Mouse (Mus musculus) G1E-ER4 (cell line): ENCODE measurements around the gene Ier5. TPM values are rescaled to one million over a fixed set of nuclear protein-coding genes. Genes with fewer than 3 reads are reported as not detected.

ENCODE experiments used
- GATA1 ChIP-seq: IDR thresholded peaks from one replicate; pipeline ENCODE4 v1.8.0; 2012; ENCODE audit warnings: low read length, inconsistent platforms
- polyA plus RNA-seq: library from polyadenylated mRNA; stranded (reverse); fragments of >175 nt; gene quantifications from 2 replicates; pipeline ENCODE4 v1.2.3, GENCODE M21; 2012

Gene Ier5
- polyA plus RNA-seq, 1 experiment, result 15.5 TPM

DNA sequence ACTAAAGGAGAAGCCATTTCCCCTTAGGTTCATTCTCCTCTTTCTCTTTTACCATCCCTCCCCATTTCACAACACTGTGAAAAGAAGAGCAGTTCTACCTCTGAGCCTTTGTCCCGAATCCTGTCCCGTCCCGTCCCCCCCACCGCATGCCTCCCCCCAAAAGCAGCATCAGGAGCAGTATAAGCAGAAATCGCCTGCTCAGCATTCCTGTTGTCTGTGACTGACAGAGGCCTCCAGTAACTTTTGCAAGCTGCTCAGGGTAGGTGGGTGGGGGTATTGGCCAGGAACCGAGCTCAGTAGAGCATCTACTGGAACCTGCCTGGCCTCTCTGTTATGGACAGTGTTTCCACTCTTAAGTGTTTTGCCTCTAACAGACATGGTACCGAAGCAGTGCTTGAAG lies 26.3 kb downstream of the Ier5 start:
- no peak for TF ChIP-seq GATA1

DNA sequence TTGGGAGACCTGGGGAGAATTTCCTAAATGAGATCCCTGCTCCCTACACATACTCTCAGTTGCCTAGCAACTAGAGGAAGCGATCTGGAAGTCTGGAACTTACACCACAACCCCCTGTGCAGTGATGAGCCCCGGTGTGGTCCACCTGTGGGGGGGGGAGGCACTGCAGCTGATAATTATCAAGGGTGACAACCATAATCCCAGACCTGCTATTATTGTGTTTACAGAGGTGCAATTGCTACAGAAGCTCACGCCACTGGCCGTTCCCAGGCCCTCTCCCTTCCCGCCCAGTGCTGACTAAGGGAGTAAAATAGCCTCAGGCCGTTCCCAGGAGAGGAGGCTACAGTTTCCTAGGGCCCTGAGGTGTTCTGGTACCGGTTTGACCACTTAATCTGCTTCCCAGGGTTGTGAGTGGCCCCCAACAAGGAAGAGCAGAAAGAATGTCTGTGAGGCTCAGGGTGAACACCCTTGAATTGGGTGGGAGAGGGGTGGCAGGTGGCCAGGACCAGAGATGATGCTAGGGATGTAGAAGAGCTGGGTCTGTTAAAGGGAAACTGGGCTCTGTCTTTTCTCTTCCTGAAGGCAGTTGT lies 28.1 kb downstream of the Ier5 start:
- TF ChIP-seq GATA1, result no peak

DNA sequence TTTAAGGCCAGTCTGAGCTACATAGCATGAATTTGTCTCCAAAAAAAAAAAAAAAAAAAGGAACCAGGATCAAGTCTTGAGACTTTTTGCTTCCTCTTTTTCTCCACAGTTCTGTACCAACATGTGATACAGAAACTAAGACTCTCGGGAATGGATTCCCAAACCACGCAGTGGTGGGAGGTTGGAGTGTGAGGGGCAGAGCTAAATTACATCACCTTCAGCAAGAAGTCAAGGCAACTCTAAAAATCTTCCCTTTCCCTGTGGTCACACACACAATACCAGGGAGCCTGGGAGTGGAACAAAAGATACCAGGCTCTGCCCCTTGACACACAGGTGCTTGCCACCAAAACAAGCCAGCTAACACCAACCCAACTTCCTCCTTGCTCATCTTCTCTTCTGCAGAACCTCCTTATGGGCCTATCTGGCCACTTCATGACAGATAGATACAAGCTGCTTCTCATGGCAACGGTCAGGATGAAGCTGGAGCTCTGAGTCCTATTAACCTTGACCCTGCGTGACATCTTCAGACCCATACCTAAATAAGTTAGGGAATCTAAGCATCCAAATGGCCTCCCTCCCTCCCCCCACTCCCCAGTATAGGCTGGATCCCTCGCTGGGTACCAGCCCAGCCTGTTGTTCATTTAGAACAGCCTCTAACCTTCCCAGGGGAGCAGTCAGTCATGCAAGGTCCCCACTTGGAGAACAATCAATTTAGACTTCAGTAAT lies 28.7 kb downstream of the Ier5 start:
- TF ChIP-seq GATA1, result no peak

DNA sequence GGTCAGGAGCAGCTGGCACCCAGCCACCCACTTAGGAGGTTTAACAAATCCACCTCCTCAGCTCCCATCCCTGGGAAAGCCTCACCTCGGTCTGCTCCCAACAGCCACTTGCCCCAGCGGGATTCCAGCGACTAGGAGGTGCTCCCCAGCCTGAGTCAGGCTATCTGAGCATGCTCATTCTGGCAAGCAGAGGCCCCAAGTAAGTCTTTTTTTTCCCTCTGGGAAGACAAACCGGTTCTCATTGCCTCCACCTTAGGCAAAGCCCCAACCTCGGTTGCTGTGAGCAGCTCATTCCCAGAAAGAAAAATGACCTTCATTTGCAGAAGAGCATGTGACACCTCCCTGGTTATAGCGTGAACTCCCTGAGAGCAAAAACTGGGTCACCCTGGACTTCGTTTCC lies 29.7 kb downstream of the Ier5 start:
- no peak for TF ChIP-seq GATA1

DNA sequence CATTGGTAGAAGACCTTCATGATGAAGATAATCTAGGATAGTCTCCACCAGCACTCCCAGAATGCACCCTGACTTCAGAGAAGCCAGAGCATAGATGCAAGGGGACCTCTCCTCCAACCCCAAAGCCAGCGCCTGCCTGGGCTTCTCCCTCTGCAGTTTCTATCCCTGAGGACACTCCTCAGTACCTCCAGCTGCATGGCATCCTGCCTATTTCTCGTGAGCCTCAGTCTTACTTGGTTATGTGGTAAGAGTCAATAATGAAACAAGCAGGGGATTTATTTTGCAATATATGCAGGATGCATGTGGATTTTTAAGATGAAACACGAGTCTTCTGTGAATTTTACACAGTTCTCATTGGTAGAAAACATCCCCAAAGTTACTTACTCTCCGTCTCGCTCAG lies 33.2 kb downstream of the Ier5 start:
- TF ChIP-seq GATA1, result no peak

DNA sequence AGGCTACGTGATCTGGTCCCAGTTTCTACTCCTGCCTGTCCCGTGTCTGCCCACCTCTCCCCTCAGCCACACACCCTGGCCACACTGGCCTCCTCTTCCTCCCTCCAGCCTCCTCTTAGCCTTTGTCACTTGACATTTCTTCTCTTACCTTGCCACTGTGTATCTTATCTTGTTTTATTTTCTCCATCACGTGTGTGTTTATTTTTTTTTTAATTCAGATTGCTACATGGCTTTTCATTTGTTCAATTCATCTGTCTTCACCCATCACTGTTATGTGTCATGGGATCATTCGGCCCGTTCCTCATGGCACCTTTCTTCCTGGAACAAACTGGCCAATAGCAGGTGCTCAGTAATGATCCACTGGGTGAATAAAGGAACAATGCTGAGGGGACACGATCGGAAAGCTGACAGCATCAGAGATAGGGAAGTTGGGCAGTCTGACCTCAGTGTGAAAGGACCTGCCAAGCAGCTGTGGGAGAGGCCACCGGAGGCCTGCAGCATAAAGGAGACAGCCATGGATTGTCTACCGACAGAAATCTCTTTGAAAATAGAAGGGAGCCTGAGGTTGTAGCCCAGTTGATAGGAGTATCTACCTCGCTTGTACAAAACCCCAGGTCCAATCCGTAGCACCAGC lies 34.3 kb downstream of the Ier5 start:
- no peak for TF ChIP-seq GATA1

DNA sequence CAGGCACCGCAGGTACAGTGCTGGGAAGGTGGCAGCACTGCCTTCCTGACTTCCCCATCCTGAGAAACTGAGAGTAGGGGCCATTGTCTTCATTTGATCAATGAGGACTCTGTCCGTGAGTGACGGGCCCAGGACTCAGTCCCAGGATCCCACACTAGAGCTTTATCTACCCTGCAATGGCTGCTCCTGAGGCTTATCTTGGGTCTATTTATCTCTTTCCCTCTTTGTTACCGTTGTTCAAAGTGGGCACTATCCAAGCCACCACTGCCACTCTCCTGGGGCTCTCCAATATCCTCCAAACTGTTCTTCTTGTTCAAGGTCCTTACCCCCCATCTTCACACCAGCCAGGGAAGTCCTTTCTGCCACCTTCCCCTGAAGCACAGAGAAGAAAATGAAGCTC lies 34.8 kb downstream of the Ier5 start:
- no peak for TF ChIP-seq GATA1

DNA sequence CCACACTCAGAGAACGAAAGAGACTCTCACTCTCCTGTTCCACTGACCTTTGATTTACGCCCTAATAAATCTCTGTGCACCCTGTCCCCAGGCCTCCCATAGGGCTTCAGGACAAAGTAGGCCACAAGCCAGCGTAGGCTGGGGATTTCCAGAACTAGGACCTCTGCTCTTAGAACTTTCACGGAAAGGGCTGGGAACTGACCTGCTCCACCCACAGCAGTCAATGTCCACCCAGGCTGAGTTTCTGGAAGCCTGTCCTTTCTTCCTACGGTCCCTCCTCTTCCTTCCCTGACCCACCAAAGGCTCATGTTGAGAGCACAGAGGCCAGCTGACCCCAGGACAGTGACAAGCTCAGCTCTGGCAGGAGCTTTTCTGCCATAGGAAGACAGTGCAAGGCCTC lies 35.3 kb downstream of the Ier5 start:
- TF ChIP-seq GATA1, result no peak

DNA sequence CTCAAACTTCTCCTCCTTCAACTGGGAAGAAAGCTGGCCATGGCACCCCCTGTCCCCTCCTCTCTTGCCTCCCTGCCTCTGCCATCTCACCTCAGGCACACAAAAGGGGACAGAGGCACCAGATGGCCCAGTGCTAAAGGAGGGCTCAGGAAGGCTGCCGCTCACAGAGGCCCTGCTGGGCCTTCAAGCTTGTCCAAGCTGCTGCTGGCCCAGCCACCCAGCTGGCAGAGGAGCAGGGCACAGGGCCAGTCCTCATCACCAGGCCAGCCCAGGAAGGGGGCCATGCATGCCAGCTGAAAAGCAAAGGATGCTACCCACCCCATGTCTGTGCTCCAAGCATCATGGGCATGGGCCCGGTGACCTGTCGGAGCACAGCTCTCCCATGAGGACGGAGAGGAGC lies 36.5 kb downstream of the Ier5 start:
- TF ChIP-seq GATA1, result no peak

DNA sequence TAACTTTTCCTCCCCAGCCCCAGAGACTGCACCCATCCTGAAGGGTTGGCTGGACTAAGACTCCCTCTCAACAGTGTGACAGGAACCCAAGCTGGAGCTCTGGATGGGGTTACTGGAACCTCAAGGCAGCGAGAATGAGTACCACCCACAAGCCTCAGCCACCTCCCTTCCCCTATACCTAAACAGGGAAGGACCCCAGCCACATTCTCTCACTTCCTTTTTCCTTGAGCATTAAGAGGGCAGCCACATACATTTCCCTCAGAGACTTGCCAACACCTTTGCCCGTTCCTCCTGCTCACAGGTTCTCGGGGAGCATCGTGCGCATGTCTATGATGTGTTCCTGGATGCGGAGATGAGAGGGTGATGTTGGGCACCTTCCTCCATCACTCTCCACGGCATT lies 37.4 kb downstream of the Ier5 start:
- TF ChIP-seq GATA1, result no peak

DNA sequence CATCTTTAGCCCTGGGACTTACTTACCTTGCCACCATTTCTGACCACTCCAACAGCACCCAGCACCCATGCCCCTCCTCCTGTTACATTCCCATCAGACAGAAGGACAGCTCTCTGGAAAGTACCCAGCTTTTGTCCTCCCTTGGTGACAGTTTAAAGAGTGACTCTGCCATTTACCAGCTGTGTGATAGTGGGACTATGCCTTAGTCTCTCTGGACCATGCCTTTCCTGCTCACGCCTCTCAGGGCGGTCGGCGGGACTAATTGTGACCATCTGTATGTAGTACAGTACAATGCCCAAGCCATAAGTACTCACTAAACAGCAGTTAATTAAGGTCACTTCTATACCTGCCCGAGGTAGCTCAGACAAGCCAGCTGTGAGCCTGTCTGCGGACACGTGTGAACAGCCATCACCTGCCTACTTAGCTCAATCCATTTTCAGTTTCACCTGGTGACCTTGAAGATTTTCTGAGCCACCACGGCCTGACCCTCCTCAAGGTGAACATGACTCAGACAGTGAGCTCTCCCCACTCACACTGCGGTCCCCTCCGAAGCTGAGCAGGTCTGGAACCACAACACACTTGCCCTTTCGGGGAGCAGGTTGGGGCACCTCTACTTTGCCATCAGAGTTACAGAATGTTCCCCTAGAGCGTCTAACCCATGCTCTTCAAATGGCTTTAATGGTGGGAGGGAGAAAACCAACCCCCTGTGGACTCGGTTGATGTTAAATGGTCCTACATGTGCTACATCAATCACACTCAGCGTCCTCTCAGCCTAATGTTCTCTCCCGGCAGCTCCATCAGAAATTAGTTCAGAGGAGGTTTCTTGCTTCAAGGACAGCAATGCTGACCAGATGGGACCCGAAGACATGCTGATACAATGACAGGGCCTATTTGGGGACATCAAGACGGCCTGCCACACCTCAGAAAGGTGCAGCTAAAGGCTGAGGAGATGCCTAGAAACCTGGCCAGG lies 38.3 kb downstream of the Ier5 start:
- TF ChIP-seq GATA1, result no peak

DNA sequence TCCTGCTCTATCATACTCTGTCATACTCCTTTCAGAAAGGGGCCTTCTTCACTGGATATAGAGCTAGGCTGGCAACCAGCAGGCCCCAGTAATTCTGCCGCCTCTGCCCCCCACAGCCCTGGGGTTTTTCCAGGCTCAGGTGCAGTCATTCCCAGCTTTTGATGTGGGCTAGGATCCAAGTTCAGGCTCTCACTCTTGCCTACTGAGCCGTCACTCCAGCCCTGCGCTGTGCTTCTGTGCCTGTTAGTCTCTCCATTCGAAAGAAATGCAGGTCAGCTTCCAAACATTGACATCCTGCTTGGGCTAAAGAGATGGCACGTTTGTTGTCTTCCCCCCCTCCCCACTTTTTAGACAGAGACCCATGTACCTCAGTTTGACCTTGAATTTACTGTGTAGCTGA lies 39.2 kb downstream of the Ier5 start:
- no peak for TF ChIP-seq GATA1

DNA sequence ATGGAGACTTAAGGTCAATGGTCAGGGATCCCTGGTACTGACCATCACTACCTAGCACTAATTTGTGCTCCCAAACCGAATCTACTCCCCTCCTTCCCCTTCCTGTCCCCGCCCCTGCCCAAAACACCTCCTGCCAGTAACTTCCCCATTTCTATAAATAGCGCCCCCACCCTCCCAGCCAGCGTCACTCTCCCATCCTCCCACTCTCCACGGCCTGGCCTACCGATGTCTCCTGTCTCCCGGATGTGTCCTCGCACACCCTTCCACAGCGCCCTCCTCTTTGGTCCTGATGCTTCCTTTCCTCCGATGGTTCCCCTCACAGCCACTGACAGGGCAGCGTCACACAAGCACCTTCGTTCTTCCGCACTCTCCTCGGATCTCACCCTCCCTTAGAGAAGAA lies 39.9 kb downstream of the Ier5 start:
- TF ChIP-seq GATA1, result no peak

DNA sequence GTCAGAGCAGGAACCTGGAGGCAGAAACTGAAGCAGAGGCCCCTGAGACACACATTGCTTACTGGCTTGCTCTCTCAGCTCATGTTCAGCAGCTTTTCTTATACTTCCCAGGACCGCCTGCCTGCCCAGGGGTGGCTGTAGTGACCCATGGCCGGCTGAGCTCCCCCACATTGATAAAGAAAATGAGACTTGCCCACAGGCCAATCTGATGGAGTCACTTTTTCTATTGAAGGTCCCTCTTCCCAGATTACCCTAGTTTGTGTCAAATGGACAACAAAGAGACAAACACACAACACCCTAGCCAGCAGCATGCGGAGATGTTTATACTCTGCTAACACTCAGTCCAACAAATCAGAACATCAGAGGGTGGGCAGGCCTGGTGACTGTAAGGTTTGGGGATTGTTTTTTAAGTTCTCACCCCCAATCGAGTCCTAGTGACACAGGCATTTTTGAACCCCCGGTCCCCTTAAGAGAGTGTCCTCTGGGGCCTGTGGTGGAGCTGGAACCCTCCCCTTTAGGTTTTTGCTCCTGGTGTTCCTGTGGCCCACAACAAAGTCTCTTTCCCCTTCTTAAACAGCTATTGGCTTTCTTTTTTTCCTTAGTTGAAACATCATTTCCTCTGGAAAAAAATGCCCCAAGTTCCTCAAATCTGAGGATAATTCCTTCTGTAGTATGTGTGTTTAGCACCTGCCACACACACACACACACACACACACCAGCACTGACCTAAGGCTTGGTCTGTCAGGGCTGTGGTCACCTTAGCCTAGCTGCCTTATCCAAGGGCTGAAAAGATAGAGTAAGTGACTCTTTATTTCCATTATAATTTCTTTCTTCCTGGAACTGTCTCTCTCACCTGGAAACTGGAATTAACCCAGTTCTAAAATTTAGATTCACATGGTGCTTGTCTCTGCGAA lies 41.1 kb downstream of the Ier5 start:
- TF ChIP-seq GATA1, result no peak

DNA sequence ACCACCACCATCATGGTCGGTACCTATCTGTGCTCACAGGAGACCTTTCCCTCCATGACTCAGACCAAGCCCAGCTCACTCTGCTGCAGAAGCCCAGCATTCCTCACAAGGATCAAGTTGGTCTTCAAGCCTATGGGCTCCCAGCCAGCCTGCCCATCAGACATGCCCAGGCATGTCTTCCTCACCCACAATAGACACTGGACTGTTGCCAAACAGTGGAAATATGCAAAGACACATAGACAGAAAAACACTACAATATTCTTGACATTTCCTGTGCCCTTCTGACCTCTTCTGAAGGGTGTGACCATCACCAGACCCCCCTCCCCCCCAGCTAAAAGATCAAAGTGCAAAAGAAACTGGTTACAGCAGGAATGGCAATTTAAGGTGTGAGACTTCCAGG lies 43.3 kb downstream of the Ier5 start:
- no peak for TF ChIP-seq GATA1
